Mouse (Mus musculus) liver, adult 2 months (tissue): Measurements from ENCODE around the gene Tnnc2. TPM values are rescaled to one million over a fixed set of nuclear protein-coding genes. Genes with fewer than 3 reads are reported as not detected.

ENCODE experiments used
- DNase-seq: peaks from one replicate; pipeline ENCODE4 v3.0.0-alpha.2; 2011; ENCODE audit warnings: low read depth, low spot score; ENCODE audit errors: extremely low read depth
- H3K27ac ChIP-seq: fragments of 200-500 bp; replicated peaks from 2 replicates; pipeline ENCODE4 v1.5.1; 2012; ENCODE audit warnings: low read depth, mild to moderate bottlenecking, control low read depth, inconsistent platforms, low read length; ENCODE audit not compliant: insufficient read depth
- H3K27me3 ChIP-seq: fragments of 200-500 bp; 2 replicates; pipeline ENCODE4 v1.6.1; 2012; ENCODE audit warnings: mild to moderate bottlenecking, moderate library complexity, low read length, inconsistent platforms; ENCODE audit not compliant: control insufficient read depth, insufficient read depth
- H3K36me3 ChIP-seq: fragments of 200-500 bp; 2 replicates; pipeline ENCODE4 v1.6.1; 2012; ENCODE audit warnings: low read length, inconsistent platforms; ENCODE audit not compliant: control insufficient read depth, insufficient read depth
- H3K4me1 ChIP-seq: fragments of 200-500 bp; 2 replicates; pipeline ENCODE4 v1.6.1; 2011; ENCODE audit warnings: low read length; ENCODE audit not compliant: control insufficient read depth, insufficient read depth
- H3K4me3 ChIP-seq: fragments of 200-500 bp; 2 replicates; pipeline ENCODE4 v1.5.1; 2011; ENCODE audit warnings: low read depth, mild to moderate bottlenecking, control low read depth, low read length, moderate library complexity; ENCODE audit not compliant: insufficient read depth
- H3K79me2 ChIP-seq: fragments of 200-500 bp; 2 replicates; pipeline ENCODE4 v1.6.1; 2012; ENCODE audit warnings: inconsistent platforms, mild to moderate bottlenecking, low read length, moderate library complexity; ENCODE audit not compliant: control insufficient read depth, insufficient read depth
- H3K9ac ChIP-seq: fragments of 200-500 bp; 2 replicates; pipeline ENCODE4 v1.6.1; 2012; ENCODE audit warnings: low read depth, mild to moderate bottlenecking, control low read depth, inconsistent platforms, low read length
- CTCF ChIP-seq: fragments of 200-500 bp; IDR thresholded peaks from 2 replicates; pipeline ENCODE4 v1.5.1; 2011; ENCODE audit warnings: low read depth, low read length, control low read depth
- POLR2A ChIP-seq: fragments of 200-500 bp; IDR thresholded peaks from 2 replicates; pipeline ENCODE4 v1.6.1; 2011; ENCODE audit warnings: low read length, control low read depth; ENCODE audit not compliant: insufficient read depth; ENCODE audit errors: extremely low read depth
- whole genome bisulfite sequencing: fragments of 180-500 bp; shearing (Covaris S2); methylation state at CpG from one replicate; pipeline ENCODE4 v1.1.7; 2018; 5-methylcytosine and 5-hydroxymethylcytosine counted together
- polyA plus RNA-seq: library from polyadenylated mRNA; depleted of rRNA; stranded (reverse); fragments of >200 nt; gene quantifications from 2 replicates; pipeline ENCODE4 v1.2.3, GENCODE M21; 2012
- total RNA-seq: library from RNA; depleted of rRNA; stranded (reverse); fragments of >200 nt; gene quantifications from 2 replicates; pipeline ENCODE4 v1.2.3, GENCODE M21; 2014

The Tnnc2 gene
- total and polyA plus RNA-seq, 2 experiments: 6.1 TPM; not detected in 1

GRCm38 (mm10) chr2:164787779-164788178, 8.0 kb upstream of the Tnnc2 start:
- Histone ChIP-seq H3K36me3 (peaks cover 2% of the 10 kb centered on the region), H3K9ac (no peak overlapping the region), H3K79me2 (no peaks in the 10 kb centered on the region), H3K27me3 (no peaks in the 10 kb centered on the region), H3K27ac (no peak overlapping the region), H3K4me1 (peaks cover 19% of the 10 kb centered on the region), H3K4me3 (no peak overlapping the region)
- no peak for DNase-seq
- TF ChIP-seq POLR2A (no peak), CTCF (no peak)
- WGBS: 78% methylated on average over 10 of the region's 10 CpGs

DNA sequence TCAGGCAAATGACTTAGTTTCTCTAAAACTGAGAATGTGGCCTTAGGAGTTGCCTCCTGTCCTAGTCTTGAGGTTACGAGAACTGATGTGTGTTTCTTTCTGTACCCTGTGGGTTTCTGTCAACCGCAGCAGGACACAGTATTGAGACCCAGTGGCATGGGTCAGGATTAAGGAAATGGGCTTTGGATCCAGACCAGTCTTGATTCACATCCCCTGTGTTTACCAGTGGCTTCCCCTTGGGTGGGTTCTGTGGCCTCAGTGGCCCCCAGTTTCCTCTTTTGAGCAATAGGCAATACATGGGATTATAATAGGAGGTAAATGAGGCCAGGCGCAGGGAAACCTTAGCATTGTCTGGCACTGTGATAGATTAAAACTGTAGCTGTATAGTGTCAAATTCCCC, 7.3 kb upstream of the Tnnc2 start:
- Histone ChIP-seq H3K4me1 (peaks cover 19% of the 10 kb centered on the region), H3K9ac (no peak overlapping the region), H3K27me3 (no peaks in the 10 kb centered on the region), H3K36me3 (no peaks in the 10 kb centered on the region; the same call in 1 of the 2 replicates), H3K79me2 (no peaks in the 10 kb centered on the region), H3K27ac (peak overlapping the region; percentile 7), H3K4me3 (no peak overlapping the region)
- WGBS: 79% methylated on average over 3 of the region's 3 CpGs
- TF ChIP-seq POLR2A (no peak), CTCF (no peak)
- DNase-seq: no peak

GRCm38 (mm10) chr2:164786388-164786885, 6.7 kb upstream of the Tnnc2 start:
- Histone ChIP-seq H3K9ac (peak overlapping the region; percentile 89), H3K27ac (peak overlapping the region; percentile 61), H3K4me3 (peak overlapping the region; percentile 90), H3K4me1 (peaks cover 18% of the 10 kb centered on the region), H3K79me2 (no peaks in the 10 kb centered on the region), H3K36me3 (no peaks in the 10 kb centered on the region; the same call in 1 of the 2 replicates), H3K27me3 (no peaks in the 10 kb centered on the region)
- WGBS: 15% methylated on average over 15 of the region's 15 CpGs
- peak; percentile 36 for DNase-seq
- TF ChIP-seq POLR2A (no peak), CTCF (no peak)

DNA sequence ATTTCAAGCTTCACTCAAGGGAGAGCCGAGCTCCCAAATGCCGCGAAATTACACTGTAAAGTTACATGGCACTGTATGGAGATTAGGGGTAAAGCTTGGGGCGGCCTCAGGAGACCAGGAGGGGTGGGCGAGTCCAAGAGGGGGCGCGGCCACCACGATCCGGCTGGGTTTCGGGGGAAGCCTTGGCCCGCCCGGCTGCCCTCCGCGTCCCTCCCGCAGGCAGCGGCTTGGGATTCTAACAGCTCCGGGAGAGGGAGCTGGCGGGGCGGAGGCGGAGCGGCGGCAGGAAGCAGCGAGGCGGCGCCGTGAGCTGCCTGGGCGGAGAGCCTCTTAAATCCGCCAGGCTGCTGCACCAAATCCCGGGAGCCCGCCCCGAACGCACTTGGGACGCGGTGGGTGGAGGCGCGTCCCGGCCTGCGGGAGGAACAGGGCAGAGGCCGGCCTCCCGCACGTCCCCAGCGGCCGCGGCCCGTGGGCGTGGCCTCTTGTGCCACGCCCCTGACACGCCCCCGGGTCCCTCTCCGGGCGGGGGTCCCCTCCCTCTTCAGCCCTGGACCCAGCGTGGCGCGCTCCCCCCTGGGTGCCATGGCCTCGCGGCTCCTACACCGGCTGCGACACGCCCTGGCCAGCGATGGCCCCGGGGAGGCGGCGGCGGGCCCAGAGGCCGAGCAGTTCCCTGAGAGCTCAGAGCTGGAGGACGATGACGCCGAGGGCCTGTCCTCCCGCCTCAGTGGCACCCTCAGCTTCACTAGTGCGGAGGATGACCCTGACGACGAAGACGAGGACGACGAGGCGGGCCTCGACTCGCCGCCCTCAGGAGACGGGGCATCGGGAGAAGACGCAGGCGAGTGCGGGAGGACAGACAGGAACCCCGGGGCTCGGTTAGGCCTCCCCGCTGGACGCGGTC, 6.0 kb upstream of the Tnnc2 start, which contains the start of gene Snx21:
Snx21 (plus strand) TSS at position 343 of the 907 bp plus-strand sequence.
- under 1% methylated on average over 87 of the region's 89 CpGs for WGBS
- peak; percentile 49 for TF ChIP-seq CTCF
- TF ChIP-seq POLR2A: peak; percentile 93
- peak within 1 kb of the TSS; percentile 88 for H3K27ac ChIP-seq
- H3K27me3 ChIP-seq: no peaks in the 10 kb centered on the region
- no peaks in the 10 kb centered on the region for H3K79me2 ChIP-seq
- H3K36me3 ChIP-seq: no peaks in the 10 kb centered on the region
- H3K9ac ChIP-seq: peak within 1 kb of the TSS; percentile 98
- peak; percentile 87 for DNase-seq
- H3K4me1 ChIP-seq: peaks cover 11% of the 10 kb centered on the region
- peak within 1 kb of the TSS; percentile 90 for H3K4me3 ChIP-seq

GRCm38 (mm10) chr2:164784869-164785420, 5.2 kb upstream of the Tnnc2 start:
- Histone ChIP-seq H3K9ac (peak overlapping the region; percentile 98), H3K79me2 (no peaks in the 10 kb centered on the region), H3K27me3 (no peaks in the 10 kb centered on the region), H3K36me3 (no peaks in the 10 kb centered on the region), H3K4me1 (peaks cover 10% of the 10 kb centered on the region), H3K4me3 (peak overlapping the region; percentile 90), H3K27ac (peak overlapping the region; percentile 88; the same call in 1 of the 2 replicates)
- DNase-seq: peak; percentile 38
- no peak for TF ChIP-seq CTCF
- no peak for TF ChIP-seq POLR2A
- 4% methylated on average over 7 of the region's 7 CpGs for WGBS
